Mouse (Mus musculus): ENCODE measurements around the gene Gapvd1. TPM values are rescaled to one million over a fixed set of nuclear protein-coding genes. Genes with fewer than 3 reads are reported as not detected.

Gapvd1 gene
- polyA plus RNA-seq, 1 experiment from 2014 or later: 80.3 TPM

Other genes with a start within 250 kb of the Gapvd1 start
- 964 and 1,028 TPM in 2 replicates for gene Hspa5, start 16.7 kb upstream of the Gapvd1 start, polyA plus RNA-seq (2014; fragmentation: Nextera tagmentation; extraction: Ambion mirVana)
- 43.5 and 56.5 TPM in 2 replicates for gene Rabepk, start 44.7 kb upstream of the Gapvd1 start, polyA plus RNA-seq (2014; fragmentation: Nextera tagmentation; extraction: Ambion mirVana)
- gene Fbxw2, start 71.1 kb upstream of the Gapvd1 start, polyA plus RNA-seq (2014; fragmentation: Nextera tagmentation; extraction: Ambion mirVana): 78.7 and 81.2 TPM in 2 replicates
- gene Gm34653, start 77.8 kb upstream of the Gapvd1 start, polyA plus RNA-seq (2014; fragmentation: Nextera tagmentation; extraction: Ambion mirVana): not detected in 2 replicates
- 2.5 and 2.7 TPM in 2 replicates for gene Cutal, start 119.2 kb upstream of the Gapvd1 start, polyA plus RNA-seq (2014; fragmentation: Nextera tagmentation; extraction: Ambion mirVana)
- gene Psmd5, start 119.7 kb upstream of the Gapvd1 start, polyA plus RNA-seq (2014; fragmentation: Nextera tagmentation; extraction: Ambion mirVana): 138 and 147 TPM in 2 replicates
- 4.5 and 5.2 TPM in 2 replicates for gene Phf19, start 158.8 kb upstream of the Gapvd1 start, polyA plus RNA-seq (2014; fragmentation: Nextera tagmentation; extraction: Ambion mirVana)
- 0.38 TPM in 2 replicates for gene Traf1, start 206.5 kb upstream of the Gapvd1 start, polyA plus RNA-seq (2014; fragmentation: Nextera tagmentation; extraction: Ambion mirVana)

Measured in liver, embryonic 11.5 days (tissue).